Mouse (Mus musculus) heart, embryonic 14.5 days (tissue): Measurements from ENCODE around the gene Tescl. TPM values are rescaled to one million over a fixed set of nuclear protein-coding genes. Genes with fewer than 3 reads are reported as not detected.
A peak's percentile ranks its signal among the peaks of the same experiment; 100 is the strongest.

Source experiments
- ATAC-seq: fragments of 200-750 bp; cut with Nextera tagmentation; 2 replicates; pipeline ENCODE4 v1.8.0; 2017; ENCODE audit warnings: low read depth, moderate TSS enrichment; ENCODE audit not compliant: insufficient number of reproducible peaks, insufficient read depth, low FRiP score
- H3K27ac ChIP-seq, 2 experiments: fragments of 200-500 bp in 1 of 2; fragments of 300-500 bp in 1 of 2; sonication (generic) in 1 of 2; replicated peaks in 1 of 2; 2 replicates each; pipeline ENCODE4 v1.5.1; 2012 to 2014; ENCODE audit warnings: low read depth in 2 of 2, low read length in 2 of 2, control low read depth in 1 of 2, mild to moderate bottlenecking in 1 of 2, mixed read lengths in 1 of 2; ENCODE audit not compliant: control insufficient read depth in 1 of 2, insufficient read depth in 1 of 2
- H3K27me3 ChIP-seq: fragments of 300-500 bp; sonication (generic); 2 replicates; pipeline ENCODE4 v1.6.1; 2014; ENCODE audit warnings: mild to moderate bottlenecking, low read length, control low read depth; ENCODE audit not compliant: control insufficient read depth, insufficient read depth
- H3K36me3 ChIP-seq: fragments of 300-500 bp; sonication (generic); 2 replicates; pipeline ENCODE4 v1.6.1; 2014; ENCODE audit warnings: mild to moderate bottlenecking, control low read depth, low read length, mixed read lengths; ENCODE audit not compliant: control insufficient read depth, insufficient read depth
- H3K4me1 ChIP-seq, 2 experiments: fragments of 200-500 bp in 1 of 2; fragments of 300-500 bp in 1 of 2; sonication (generic) in 1 of 2; 2 replicates each; pipeline ENCODE4 v1.6.1; 2012 to 2014; ENCODE audit warnings: low read length in 2 of 2, control low read depth in 1 of 2, mixed read lengths in 1 of 2; ENCODE audit not compliant: control insufficient read depth in 2 of 2, insufficient read depth in 2 of 2
- H3K4me2 ChIP-seq: fragments of 300-500 bp; sonication (generic); 2 replicates; pipeline ENCODE4 v1.6.1; 2014; ENCODE audit warnings: mild to moderate bottlenecking, low read length
- H3K4me3 ChIP-seq, 2 experiments: fragments of 200-500 bp in 1 of 2; fragments of 300-500 bp in 1 of 2; sonication (generic) in 1 of 2; 2 replicates each; pipeline ENCODE4 v1.5.1; 2012 to 2014; ENCODE audit warnings: low read length in 2 of 2, mild to moderate bottlenecking in 2 of 2, control low read depth in 1 of 2, low read depth in 1 of 2, moderate library complexity in 1 of 2; ENCODE audit not compliant: control insufficient read depth in 1 of 2, insufficient read depth in 1 of 2
- H3K9ac ChIP-seq: fragments of 300-500 bp; sonication (generic); 2 replicates; pipeline ENCODE4 v1.6.1; 2014; ENCODE audit warnings: mild to moderate bottlenecking, low read length
- H3K9me3 ChIP-seq: fragments of 300-500 bp; sonication (generic); 2 replicates; pipeline ENCODE4 v1.6.1; 2016; ENCODE audit warnings: low read length, control low read depth; ENCODE audit not compliant: control insufficient read depth
- WGBS: fragments of 180-500 bp; shearing (Covaris S2); extraction: QIAGEN DNeasy Blood & Tissue Kit; methylation state at CpG from one replicate; pipeline ENCODE4 v1.1.7; 2014; 5-methylcytosine and 5-hydroxymethylcytosine counted together
- polyA plus RNA-seq: library from polyadenylated mRNA; unstranded; fragments of >200 nt; fragmentation: Nextera tagmentation; extraction: Ambion mirVana; gene quantifications from 2 replicates; pipeline ENCODE4 v1.2.1, GENCODE M21; 2014

Gene Tescl
- polyA plus RNA-seq, 1 experiment from 2014 or later = not detected

GRCm38 (mm10) chr7:24373538-24374379 lies 40.0 kb upstream of the Tescl start:
- WGBS = 38% methylated on average over 19 of the region's 20 CpGs

GRCm38 (mm10) chr7:24372786-24373185 lies 39.0 kb upstream of the Tescl start:
- H3K27ac ChIP-seq = no peak overlapping the region
- H3K4me2 ChIP-seq = no peak overlapping the region
- H3K4me1 ChIP-seq = peaks cover 7 to 11% of the 10 kb centered on the region in 2 experiments; a peak in 3 of 4 replicates
- 49% methylated on average over 4 of the region's 4 CpGs for WGBS
- no peaks in the 10 kb centered on the region for H3K36me3 ChIP-seq
- no peak overlapping the region for H3K4me3 ChIP-seq
- no peak overlapping the region for H3K9ac ChIP-seq
- no peak for ATAC-seq
- H3K27me3 ChIP-seq = 0 out of 2 replicates have a peak, but pooled peaks cover 5% of the 10 kb centered on the region
- H3K9me3 ChIP-seq = no peaks in the 10 kb centered on the region

More at GRCm38 (mm10) chr7:24373538-24374379, 40.0 kb upstream of the Tescl start:
- Histone ChIP-seq H3K4me3 (no peak overlapping the region), H3K27me3 (0 out of 2 replicates have a peak, but pooled peaks cover 5% of the 10 kb centered on the region), H3K27ac (peak overlapping the region; percentile 6 to 44; a peak in 1 of 4 replicates), H3K9me3 (no peaks in the 10 kb centered on the region), H3K9ac (no peak overlapping the region), H3K4me1 (peaks cover 7 to 11% of the 10 kb centered on the region in 2 experiments; a peak in 3 of 4 replicates), H3K36me3 (no peaks in the 10 kb centered on the region), H3K4me2 (peak overlapping the region; percentile 21; the same call in 1 of the 2 replicates)
- no peak; the same call in 1 of the 2 replicates for ATAC-seq

GRCm38 (mm10) chr7:24372300-24372699 lies 38.6 kb upstream of the Tescl start:
- peaks cover 5 to 8% of the 10 kb centered on the region in 2 experiments; a peak in 3 of 4 replicates for H3K4me1 ChIP-seq
- 0 out of 2 replicates have a peak, but pooled peaks cover 2% of the 10 kb centered on the region for H3K27me3 ChIP-seq
- 52% methylated on average over 6 of the region's 11 CpGs for whole genome bisulfite sequencing
- H3K4me3 ChIP-seq = no peak overlapping the region
- H3K36me3 ChIP-seq = no peaks in the 10 kb centered on the region
- no peak overlapping the region for H3K9ac ChIP-seq
- no peak overlapping the region for H3K27ac ChIP-seq
- ATAC-seq = no peak; the same call in 1 of the 2 replicates
- H3K9me3 ChIP-seq = no peaks in the 10 kb centered on the region
- H3K4me2 ChIP-seq = no peak overlapping the region

DNA sequence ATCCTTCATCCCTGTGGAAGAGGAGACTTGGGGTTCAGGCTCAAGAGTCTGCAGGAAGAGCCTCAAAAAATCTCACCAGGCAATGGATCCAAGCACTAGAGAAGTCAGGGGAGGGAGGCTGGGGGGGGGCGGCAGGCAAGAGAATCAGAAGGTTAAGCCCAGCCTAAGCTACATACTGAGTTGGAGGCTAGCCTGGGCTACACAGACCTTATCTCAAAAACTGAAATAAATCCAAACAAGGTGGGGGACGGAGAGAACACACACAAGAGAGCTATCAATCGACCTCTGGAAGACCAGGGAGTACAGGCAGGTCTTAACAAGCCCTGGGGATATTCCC lies 38.0 kb upstream of the Tescl start:
- Histone ChIP-seq H3K27ac (no peak overlapping the region), H3K27me3 (no peaks in the 10 kb centered on the region), H3K4me2 (no peak overlapping the region), H3K9me3 (no peaks in the 10 kb centered on the region), H3K9ac (no peak overlapping the region), H3K36me3 (no peaks in the 10 kb centered on the region), H3K4me1 (peaks cover 0 to 5% of the 10 kb centered on the region in 2 experiments; a peak in 2 of 4 replicates), H3K4me3 (no peak overlapping the region)
- 56% methylated on average over 3 of the region's 3 CpGs for WGBS
- no peak for ATAC-seq

DNA sequence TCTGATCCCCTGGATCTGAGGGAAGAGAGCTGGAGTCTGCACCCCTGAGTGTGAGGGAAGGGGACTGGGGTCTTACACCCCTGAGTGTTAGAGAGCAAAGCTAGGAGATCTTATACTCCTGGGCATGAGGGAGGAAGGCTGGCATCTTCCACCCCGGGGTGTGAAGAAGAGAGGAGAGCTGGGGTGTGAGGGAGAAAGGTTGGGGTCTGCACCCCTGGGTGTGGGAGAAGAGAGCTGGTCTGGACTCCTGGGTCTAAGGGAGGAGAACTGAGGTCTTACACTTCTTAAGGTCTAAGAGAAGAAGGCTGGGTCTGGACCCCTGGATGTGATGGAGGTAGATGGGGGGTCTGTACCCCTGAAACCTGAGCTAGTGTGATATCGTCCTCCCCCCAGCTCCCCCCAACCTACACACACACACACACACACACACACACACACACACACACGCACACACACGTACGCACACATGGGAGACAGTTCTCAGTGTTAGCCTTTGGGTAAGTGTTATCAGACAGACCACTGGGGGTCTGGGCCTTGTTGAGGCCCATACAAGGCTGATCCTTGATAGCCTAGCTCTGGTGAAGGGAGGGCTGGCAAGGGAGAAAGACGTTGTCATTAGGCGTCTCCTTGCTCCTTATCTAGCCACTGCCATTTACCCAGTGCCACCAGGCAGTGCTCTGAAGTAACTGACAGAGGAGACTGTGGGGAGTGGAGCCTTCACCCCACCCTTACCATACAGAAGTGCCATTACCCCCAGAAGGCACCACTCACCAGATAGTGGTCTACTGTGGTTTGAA lies 37.5 kb upstream of the Tescl start:
- no peak overlapping the region for H3K27ac ChIP-seq
- H3K9me3 ChIP-seq = no peaks in the 10 kb centered on the region
- no peak for ATAC-seq
- H3K4me2 ChIP-seq = peak overlapping the region; percentile 13; the same call in 1 of the 2 replicates
- H3K9ac ChIP-seq = no peak overlapping the region; the same call in 1 of the 2 replicates
- 57% methylated on average over 7 of the region's 7 CpGs for WGBS
- H3K27me3 ChIP-seq = no peaks in the 10 kb centered on the region
- H3K4me3 ChIP-seq = no peak overlapping the region
- no peaks in the 10 kb centered on the region for H3K36me3 ChIP-seq
- peaks cover 0 to 5% of the 10 kb centered on the region in 2 experiments; a peak in 1 of 4 replicates for H3K4me1 ChIP-seq

GRCm38 (mm10) chr7:24369731-24370541 lies 36.2 kb upstream of the Tescl start, which contains the start of gene Kcnn4:
Gene Kcnn4, plus strand, starts transcription at chr7:24370263.
- Histone ChIP-seq H3K4me3 (no peak within 1 kb of the TSS), H3K9ac (no peak within 1 kb of the TSS; the same call in 1 of the 2 replicates), H3K9me3 (no peaks in the 10 kb centered on the region), H3K4me2 (peak within 1 kb of the TSS; percentile 13), H3K27ac (no peak within 1 kb of the TSS), H3K4me1 (peaks cover 0 to 5% of the 10 kb centered on the region in 2 experiments; a peak in 1 of 4 replicates), H3K27me3 (no peaks in the 10 kb centered on the region), H3K36me3 (no peaks in the 10 kb centered on the region)
- ATAC-seq = no peak
- 38% methylated on average over 23 of the region's 23 CpGs for WGBS

DNA sequence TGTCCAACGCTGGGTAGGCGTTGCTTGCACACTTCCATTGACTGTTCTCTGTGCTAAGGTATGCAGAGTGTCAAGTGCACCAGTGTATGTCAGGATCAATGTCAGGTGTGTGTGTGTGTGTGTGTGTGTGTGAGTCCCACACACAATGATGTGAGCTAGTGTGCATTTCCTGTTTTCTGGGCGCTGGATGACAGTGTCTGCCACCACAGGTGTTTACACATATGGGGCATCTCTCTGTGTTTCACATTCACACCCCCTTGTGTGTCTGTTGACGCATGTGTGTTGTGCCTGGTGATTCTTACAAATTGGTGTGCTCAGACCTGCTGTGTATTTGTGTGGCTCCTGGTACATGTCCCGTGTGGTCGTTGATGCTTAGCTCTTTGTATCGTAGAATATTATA lies 35.2 kb upstream of the Tescl start:
- H3K4me2 ChIP-seq = no peak overlapping the region
- no peak overlapping the region for H3K27ac ChIP-seq
- H3K9me3 ChIP-seq = no peaks in the 10 kb centered on the region
- peaks cover 0 to 5% of the 10 kb centered on the region in 2 experiments; a peak in 1 of 4 replicates for H3K4me1 ChIP-seq
- WGBS = 84% methylated on average over 7 of the region's 7 CpGs
- no peaks in the 10 kb centered on the region for H3K36me3 ChIP-seq
- H3K27me3 ChIP-seq = no peaks in the 10 kb centered on the region
- H3K9ac ChIP-seq = no peak overlapping the region
- no peak for ATAC-seq
- H3K4me3 ChIP-seq = no peak overlapping the region
